Mouse (Mus musculus): ENCODE measurements at regions not wholly inside any gene's neighbourhood (a gene's known extent, or its start where the extent isn't known, plus 50 kb on each side); places are given as distances from the start of the nearest gene placed in this dataset.

- no peak for DNase-seq (ENCODE audit: low spot score)
Measured at GRCm38 (mm10) chr1:132820136-132820535, 59.9 kb upstream of the Lrrn2 start.

- no peak for DNase-seq (ENCODE audit: low spot score)
Measured at GRCm38 (mm10) chr1:132818296-132818695, 61.8 kb upstream of the Lrrn2 start.

GRCm38 (mm10) chr1:132817366-132817765 lies 62.7 kb upstream of the Lrrn2 start:
- no peak for DNase-seq (ENCODE audit: low spot score)

DNA sequence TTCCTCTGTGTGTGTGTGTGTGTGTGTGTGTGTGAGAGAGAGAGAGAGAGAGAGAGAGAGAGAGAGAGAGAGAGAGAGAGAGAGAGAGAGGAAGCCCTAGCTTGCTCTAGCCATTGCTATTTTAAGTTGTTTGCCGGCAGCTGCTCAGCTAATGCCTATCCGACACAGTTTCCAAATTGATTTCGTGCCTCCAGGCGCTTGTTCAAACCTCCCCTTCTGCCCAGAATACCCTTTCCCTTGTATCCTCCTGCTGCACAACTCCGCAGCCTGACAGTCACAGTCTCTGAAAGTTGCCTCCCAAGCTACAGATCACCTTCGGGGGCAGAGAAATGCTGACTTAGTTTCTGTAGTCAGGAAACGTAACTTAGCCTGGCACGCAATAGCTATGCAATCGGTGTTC lies 63.9 kb upstream of the Nfasc start:
- DNase-seq (ENCODE audit: low spot score), result no peak

GRCm38 (mm10) chr1:132803842-132804241 lies 62.2 kb upstream of the Nfasc start:
- DNase-seq (ENCODE audit: low spot score), result no peak

DNA sequence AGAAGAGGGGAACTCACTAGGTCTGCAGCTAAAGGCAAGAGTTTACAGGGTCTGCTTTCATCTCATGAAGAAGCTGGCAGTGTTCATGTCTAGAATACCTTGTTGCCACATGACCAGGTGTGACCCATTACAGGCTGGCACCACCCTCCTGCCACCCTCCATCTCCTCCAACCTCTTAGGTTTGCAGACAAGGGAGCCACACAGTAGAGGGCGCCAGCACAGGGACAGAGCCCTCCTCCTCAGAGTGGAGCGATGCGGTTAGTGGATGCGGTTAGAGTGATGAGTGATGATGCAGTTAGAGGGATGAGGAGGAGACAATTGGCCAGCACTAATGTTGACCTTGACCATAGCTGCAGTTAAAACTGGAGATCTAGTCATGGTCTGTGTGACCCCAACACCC lies 60.8 kb upstream of the Nfasc start:
- DNase-seq (ENCODE audit: low spot score), result peak; percentile 51

DNA sequence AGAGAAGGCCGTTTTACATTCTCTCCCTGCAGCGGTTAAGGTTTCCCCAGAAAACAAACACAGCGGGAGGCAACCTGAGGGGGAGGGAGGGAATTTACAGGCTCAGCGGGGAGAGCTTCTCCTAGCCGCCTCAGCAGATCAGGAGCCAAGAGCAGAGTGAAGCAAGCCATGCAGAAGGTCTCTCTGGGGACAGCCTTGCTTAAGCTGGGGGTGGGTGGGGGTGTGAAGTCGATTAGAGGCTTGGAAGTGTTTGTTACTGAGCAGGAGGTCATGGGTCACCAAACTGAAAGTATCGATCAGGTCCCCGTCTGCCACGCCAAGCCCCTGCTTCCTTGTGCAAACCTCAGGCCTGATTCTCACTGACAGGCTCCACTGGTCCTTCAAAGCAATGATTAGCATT lies 58.7 kb upstream of the Nfasc start:
- no peak for DNase-seq (ENCODE audit: low spot score)

GRCm38 (mm10) chr1:132799258-132799657 lies 57.7 kb upstream of the Nfasc start:
- DNase-seq (ENCODE audit: low spot score), result no peak

GRCm38 (mm10) chr1:132794462-132794861 lies 52.9 kb upstream of the Nfasc start:
- DNase-seq (ENCODE audit: low spot score), result no peak

Data from testis, postnatal 10 days (tissue).